Mouse (Mus musculus) small intestine, adult 2 months (tissue): Measurements from ENCODE around the gene Copb1.

ENCODE experiments used
- CTCF ChIP-seq: fragments of 200-500 bp; IDR thresholded peaks from 2 replicates; pipeline ENCODE4 v1.5.1; 2012; ENCODE audit warnings: low read depth, mild to moderate bottlenecking, control low read depth, inconsistent platforms, low read length, moderate library complexity, mixed read lengths; ENCODE audit not compliant: insufficient replicate concordance, insufficient read length; ENCODE audit errors: extremely low read depth
- POLR2A ChIP-seq: fragments of 200-500 bp; IDR thresholded peaks from 2 replicates; pipeline ENCODE4 v1.6.1; 2012; ENCODE audit warnings: low read depth, mild to moderate bottlenecking, control low read depth, inconsistent platforms, low read length, moderate library complexity

DNA sequence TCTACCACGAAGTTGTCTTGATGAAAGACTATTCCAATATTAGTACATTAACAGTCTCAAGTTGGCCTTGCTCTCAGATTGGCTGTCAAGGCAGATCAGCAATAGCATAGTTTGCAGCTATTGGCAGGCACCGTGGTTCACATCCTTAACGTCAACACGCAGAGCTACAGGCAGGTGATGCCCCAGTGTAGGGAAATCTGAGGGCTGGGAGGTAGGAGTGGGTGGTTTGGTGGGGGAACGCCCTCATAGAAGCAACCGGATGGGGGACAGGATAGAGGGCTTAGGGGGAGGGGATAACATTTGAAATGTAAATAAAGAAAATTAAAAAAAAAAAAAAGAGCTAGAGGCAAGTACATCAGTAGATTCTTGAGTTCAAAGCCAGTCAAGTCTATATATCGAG lies 20.5 kb downstream of the Copb1 start:
- TF ChIP-seq POLR2A: no peak
- TF ChIP-seq CTCF: no peak
